Mouse (Mus musculus): ENCODE data around the gene Cdk9. TPM values are rescaled to one million over a fixed set of nuclear protein-coding genes. Genes with fewer than 3 reads are reported as not detected.

Gene Cdk9
- total and polyA plus RNA-seq, 3 experiments = 30.9 to 125 TPM; not detected in 1

DNA sequence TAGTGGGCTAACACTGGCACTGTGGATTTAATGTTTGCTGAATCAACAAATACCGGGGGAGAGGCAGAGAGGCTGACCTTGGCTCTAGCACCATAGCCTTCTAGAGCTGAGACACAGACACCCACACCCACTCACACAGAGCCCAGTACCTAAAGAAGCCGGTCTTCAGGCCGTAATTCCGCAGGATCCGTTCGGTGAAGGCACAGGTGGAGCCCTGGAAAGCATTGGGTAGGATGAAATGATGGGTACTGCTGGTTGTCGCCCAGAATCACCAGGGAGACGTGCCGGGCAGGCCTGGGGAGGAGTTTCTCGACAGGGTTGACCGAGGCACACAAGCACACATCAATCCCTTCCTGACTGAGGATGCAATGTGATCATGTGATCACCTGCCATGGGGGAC is 21.8 kb downstream of the Cdk9 start:
- no peak overlapping the region for H3K27ac ChIP-seq (ENCODE audit: control insufficient read depth, low read depth, low read length)

DNA sequence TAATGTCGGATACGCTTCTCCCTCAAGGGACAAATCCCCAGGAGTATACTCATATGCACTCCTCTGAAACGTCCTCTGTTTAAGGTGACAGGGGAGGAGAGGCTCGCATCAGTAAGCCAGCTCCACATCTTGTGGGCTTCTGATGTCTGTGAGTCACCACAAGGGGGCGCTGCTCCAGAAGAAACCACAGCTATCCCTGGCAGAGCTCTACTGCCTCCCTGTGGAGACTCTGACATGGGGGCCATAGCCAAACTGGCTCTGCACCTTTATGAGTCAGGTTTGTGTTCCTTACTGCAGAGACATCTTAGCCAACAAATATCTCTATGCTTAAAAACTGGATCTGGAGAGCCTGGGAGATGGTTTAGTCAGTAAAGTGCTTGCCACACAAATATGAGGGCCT is 23.5 kb downstream of the Cdk9 start:
- DNase-seq (ENCODE audit: low read depth, low spot score) = peak; percentile 94
- H3K9me3 ChIP-seq (replicated peaks; ENCODE audit: insufficient read depth, low read length) = no peaks in the 10 kb centered on the region
- H3K9ac ChIP-seq (ENCODE audit: control insufficient read depth, low read depth, low read length, poor library complexity, severe bottlenecking) = no peak overlapping the region
- H3K79me2 ChIP-seq (ENCODE audit: control insufficient read depth, insufficient read depth, low read length, poor library complexity) = peaks cover 15% of the 10 kb centered on the region
- TF ChIP-seq RCOR1 (IDR thresholded peaks at IDR 0.05; ENCODE audit: low read depth, low read length) (peak; percentile 53), JUND (IDR thresholded peaks at IDR 0.05; ENCODE audit: low read depth, low read length) (peak; percentile 84), MAZ (IDR thresholded peaks at IDR 0.05; ENCODE audit: low read depth, low read length) (peak; percentile 95), RAD21 (IDR thresholded peaks at IDR 0.05; ENCODE audit: low read depth, low read length) (peak; percentile 86), SIN3A (IDR thresholded peaks at IDR 0.05; ENCODE audit: low read length) (peak; percentile 52; the same call in 1 of the 2 replicates), EP300 (IDR thresholded peaks at IDR 0.05; ENCODE audit: low read depth in 1 of 2, low read length in 2 of 2) (peak in 1 of 2 experiments; percentile 18; a peak in 1 of 4 replicates), CTCF (IDR thresholded peaks at IDR 0.05 in 2 of 3, conservative IDR thresholded peaks at IDR 0.05 in 1 of 3; ENCODE audit: control insufficient read depth in 1 of 3, insufficient read depth in 1 of 3, low read depth in 2 of 3, low read length in 3 of 3, poor library complexity in 1 of 3, severe bottlenecking in 1 of 3) (peak; percentile 99 to 100 (median 100); a peak in 5 of 6 replicates), HCFC1 (IDR thresholded peaks at IDR 0.05; ENCODE audit: low read depth, low read length) (peak; percentile 52; the same call in 1 of the 2 replicates), USF2 (IDR thresholded peaks at IDR 0.05; ENCODE audit: borderline replicate concordance in 1 of 2, insufficient read depth in 1 of 2, low read depth in 1 of 2, low read length in 2 of 2) (no peak), ZNF384 (IDR thresholded peaks at IDR 0.05; ENCODE audit: low read depth, low read length) (peak; percentile 44; the same call in 1 of the 2 replicates), SMC3 (IDR thresholded peaks at IDR 0.05; ENCODE audit: low read depth, low read length) (peak; percentile 97), POLR2A (IDR thresholded peaks at IDR 0.05; ENCODE audit: control insufficient read depth in 1 of 2, insufficient read depth in 1 of 2, low read depth in 1 of 2, low read length in 2 of 2, poor library complexity in 1 of 2) (no peak; a peak in 1 of 4 replicates), CHD2 (IDR thresholded peaks at IDR 0.05; ENCODE audit: low read length) (no peak), ZC3H11A (IDR thresholded peaks at IDR 0.05; ENCODE audit: low read depth, low read length) (peak; percentile 84)
- peaks cover 3 to 9% of the 10 kb centered on the region in 2 experiments for H3K36me3 ChIP-seq (ENCODE audit: control insufficient read depth in 1 of 2, insufficient read depth in 2 of 2, low read length in 2 of 2)
- H3K4me3 ChIP-seq (ENCODE audit: control insufficient read depth in 1 of 2, insufficient read depth in 1 of 2, low read depth in 2 of 2, low read length in 2 of 2) = no peak overlapping the region
- no peak overlapping the region for H3K27ac ChIP-seq (ENCODE audit: control insufficient read depth, low read depth, low read length)
- H3K4me1 ChIP-seq (ENCODE audit: control insufficient read depth in 1 of 2, insufficient read depth in 2 of 2, low read length in 2 of 2) = peaks cover 0 to 13% of the 10 kb centered on the region in 2 experiments; a peak in 2 of 4 replicates
- H3K27me3 ChIP-seq (ENCODE audit: control insufficient read depth in 1 of 2, insufficient read depth in 2 of 2, low read length in 2 of 2) = no peaks in the 10 kb centered on the region

More for the DNA sequence above, 21.8 kb downstream of the Cdk9 start:
- TF ChIP-seq ZKSCAN1 (IDR thresholded peaks at IDR 0.05; ENCODE audit: low read depth, low read length) (no peak), TAL1 (IDR thresholded peaks at IDR 0.05; ENCODE audit: low read length) (no peak), E2F4 (IDR thresholded peaks at IDR 0.05; ENCODE audit: borderline replicate concordance, low read depth, low read length) (no peak), USF1 (IDR thresholded peaks at IDR 0.05; ENCODE audit: low read depth, low read length) (0 out of 2 replicates have a peak, but pooled peaks have one; percentile 42)
- H3K79me2 ChIP-seq (ENCODE audit: control insufficient read depth, insufficient read depth, low read length, poor library complexity) = peaks cover 15% of the 10 kb centered on the region
- H3K9ac ChIP-seq (ENCODE audit: control insufficient read depth, low read depth, low read length, poor library complexity, severe bottlenecking) = no peak overlapping the region
- H3K4me1 ChIP-seq (ENCODE audit: control insufficient read depth in 1 of 2, insufficient read depth in 2 of 2, low read length in 2 of 2) = peaks cover 0 to 15% of the 10 kb centered on the region in 2 experiments; a peak in 2 of 4 replicates
- no peak overlapping the region for H3K4me3 ChIP-seq (ENCODE audit: control insufficient read depth in 1 of 2, insufficient read depth in 1 of 2, low read depth in 2 of 2, low read length in 2 of 2)
- no peaks in the 10 kb centered on the region for H3K27me3 ChIP-seq (ENCODE audit: control insufficient read depth in 1 of 2, insufficient read depth in 2 of 2, low read length in 2 of 2)
- peaks cover 0 to 10% of the 10 kb centered on the region in 2 experiments; a peak in 3 of 4 replicates for H3K36me3 ChIP-seq (ENCODE audit: control insufficient read depth in 1 of 2, insufficient read depth in 2 of 2, low read length in 2 of 2)
- H3K9me3 ChIP-seq (replicated peaks; ENCODE audit: insufficient read depth, low read length) = no peaks in the 10 kb centered on the region
- no peak for DNase-seq (ENCODE audit: low read depth, low spot score)
